Mouse (Mus musculus) left cerebral cortex, postnatal 4 days (tissue): Measurements from ENCODE around the gene Mrpl43. TPM values are rescaled to one million over a fixed set of nuclear protein-coding genes. Genes with fewer than 3 reads are reported as not detected.
"Not testable (repeated sequence)": the region's sequence is repeated elsewhere in the genome, so short reads cannot be mapped to it uniquely, and the experiment has no call there.

Source experiments
- DNase-seq: peaks from one replicate; pipeline ENCODE4 v3.0.0-alpha.2; 2022
- intact Hi-C: fragments of 180-260 bp; cut with DNase I; formaldehyde crosslinking; loops from one replicate; pipeline ENCODE4 v1.15.1; 2025
- total RNA-seq, 2 experiments: library from RNA; stranded (reverse); gene quantifications; 2 replicates each; pipeline ENCODE4 v1.2.3; 2021

The Mrpl43 gene
- 10 to 100 TPM; 41.3 to 41.6 TPM for total RNA-seq

DNA sequence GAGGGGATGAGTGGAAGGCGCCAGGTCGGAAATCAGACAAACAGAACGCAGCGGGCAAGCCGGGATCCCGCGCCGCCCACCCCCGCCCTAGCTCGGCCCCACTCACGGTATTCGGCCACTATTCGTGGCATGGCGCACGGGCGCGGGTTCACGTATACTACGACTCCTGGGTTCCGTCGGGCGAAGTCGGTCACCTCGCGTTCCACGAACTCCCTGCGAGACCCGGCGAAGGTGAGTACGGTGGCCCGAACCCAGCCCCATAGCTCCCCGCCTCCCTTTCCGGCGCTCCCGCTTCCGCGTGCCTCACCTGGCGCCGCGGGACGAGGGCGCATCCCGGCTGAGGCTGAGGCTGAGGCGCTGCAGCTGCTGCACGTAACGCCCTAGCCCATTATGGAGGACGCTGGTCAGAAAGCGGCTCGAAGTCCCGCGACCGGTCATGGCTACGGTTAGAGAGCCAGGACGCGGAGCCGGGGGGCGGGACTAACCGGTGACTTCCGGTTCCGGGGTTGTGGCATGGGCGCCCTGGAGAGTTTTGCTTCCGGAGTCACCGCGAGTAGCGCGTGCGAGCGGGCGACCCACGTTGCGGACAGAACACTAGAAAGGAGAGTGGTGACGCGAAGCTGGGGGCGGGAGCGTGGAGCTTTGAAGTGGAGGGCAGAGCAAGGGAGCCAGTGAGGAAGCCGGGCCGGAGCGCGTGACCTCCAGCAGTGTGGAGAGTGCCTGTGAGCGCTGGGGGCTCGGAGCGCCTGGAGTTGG is at the start of gene Mrpl43:
Gene Mrpl43, minus strand, starts transcription at position 486 of the 756 bp plus-strand sequence.
- peak; percentile 96 for DNase-seq
- intact Hi-C loops: no loop called here

DNA sequence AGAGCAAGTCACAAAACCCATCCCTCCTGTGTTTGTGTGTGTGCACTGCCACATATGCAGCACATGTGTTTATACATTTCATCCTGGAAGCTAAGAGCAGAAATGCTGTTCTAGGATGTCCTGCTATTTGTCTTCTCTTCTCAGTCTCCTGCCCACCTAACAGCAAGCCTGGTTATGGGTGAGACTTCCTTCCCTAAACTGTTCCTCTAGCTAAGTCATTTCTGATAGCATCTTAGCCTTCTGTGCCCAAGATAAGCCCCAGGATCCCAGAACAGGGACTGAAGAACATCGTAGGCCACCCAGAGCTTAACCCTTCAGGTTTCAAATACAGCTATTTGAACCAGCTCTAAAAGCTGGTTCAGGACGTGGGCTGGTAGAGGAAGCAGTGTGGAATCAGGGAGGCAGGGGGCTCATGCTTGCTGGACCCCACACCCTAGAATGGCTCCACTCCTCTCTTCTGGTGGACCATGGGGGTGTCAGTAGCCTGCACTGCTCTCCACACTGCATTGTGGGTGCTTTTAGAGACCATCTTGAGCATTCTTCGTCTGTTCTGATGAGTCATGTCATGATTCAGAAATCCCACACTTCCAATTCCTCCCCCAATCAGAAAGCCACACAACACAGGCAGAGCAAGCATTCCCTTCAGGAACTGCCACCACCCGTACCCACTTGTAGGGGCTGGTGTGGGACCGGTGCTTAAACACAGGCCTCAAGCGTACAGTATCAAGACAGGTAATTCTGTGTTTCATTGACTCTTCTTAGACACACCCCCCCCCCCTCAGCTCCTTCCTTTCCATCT is 48.8 kb upstream of the Mrpl43 start:
- no peak for DNase-seq
- intact Hi-C loops: no loop called here

DNA sequence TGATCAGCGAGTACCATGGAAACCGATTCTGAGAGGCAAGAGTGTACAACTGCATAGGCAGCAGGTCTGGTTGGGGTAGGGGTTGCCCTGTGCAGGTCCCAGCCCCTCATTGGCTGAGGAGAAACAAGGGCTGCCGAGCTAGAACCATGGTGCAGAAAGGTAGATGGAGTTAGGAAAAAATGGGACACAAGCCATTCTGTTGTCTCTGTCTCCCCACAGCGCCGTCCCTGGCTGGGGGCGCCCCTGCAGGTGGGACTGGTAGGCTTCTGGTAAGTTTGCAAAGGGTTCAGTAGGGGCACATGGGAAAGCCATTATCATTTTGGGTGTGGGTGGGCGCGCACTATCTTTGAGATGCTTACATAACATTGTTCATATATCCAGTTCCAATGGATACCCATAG is 47.2 kb upstream of the Mrpl43 start:
- no peak for DNase-seq
- intact Hi-C loops: no loop called here

DNA sequence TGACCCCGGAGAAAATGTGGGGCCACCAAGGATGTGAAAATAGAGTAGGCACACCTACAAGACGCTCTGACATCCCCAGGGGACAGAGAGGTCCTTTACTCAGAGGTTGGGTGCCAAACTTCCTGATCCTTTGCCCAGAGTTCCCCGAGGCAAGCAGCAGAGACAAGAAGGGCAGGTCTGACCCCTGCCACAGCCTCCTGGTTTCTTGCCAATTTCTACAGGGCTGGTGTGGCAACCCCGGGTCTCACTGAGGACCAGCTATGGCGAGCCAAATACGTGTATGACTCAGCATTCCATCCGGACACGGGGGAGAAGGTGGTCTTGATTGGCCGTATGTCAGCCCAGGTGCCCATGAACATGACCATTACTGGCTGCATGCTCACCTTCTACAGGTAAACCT is 43.3 kb upstream of the Mrpl43 start:
- intact Hi-C loops: no loop called here
- DNase-seq: no peak

DNA sequence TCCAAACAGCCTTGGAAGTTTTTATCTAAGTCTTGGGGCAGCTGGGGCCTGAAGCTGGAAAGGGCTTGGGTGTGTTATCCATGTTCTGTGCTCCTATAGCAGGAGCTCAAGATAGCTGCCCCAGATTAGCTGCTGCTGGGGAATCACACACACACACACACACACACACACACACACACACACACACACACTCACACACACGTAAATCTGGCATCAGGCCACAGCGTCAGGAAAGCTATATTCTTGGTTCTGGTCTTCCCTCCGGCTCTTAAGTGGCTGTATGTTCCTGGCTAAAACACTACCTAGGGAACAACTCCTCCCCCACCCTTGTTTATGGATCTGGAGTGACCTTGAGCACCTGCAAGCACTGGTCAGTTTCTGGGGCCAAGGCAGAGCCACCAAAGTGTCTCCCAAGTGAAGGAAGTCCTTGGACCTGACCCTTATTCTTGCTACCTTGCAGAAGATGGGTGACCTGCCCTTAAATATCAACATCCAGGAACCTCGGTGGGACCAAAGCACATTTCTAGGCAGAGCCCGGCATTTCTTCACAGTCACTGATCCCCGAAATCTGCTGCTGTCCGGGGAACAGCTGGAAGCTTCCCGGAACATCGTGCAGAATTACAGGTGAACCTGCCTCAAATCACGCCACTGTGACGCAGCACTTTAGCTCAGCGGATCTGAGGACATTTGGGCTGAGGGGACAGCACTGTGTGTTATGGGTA is 42.6 kb upstream of the Mrpl43 start:
- DNase-seq: no peak
- intact Hi-C loops: no loop called here

DNA sequence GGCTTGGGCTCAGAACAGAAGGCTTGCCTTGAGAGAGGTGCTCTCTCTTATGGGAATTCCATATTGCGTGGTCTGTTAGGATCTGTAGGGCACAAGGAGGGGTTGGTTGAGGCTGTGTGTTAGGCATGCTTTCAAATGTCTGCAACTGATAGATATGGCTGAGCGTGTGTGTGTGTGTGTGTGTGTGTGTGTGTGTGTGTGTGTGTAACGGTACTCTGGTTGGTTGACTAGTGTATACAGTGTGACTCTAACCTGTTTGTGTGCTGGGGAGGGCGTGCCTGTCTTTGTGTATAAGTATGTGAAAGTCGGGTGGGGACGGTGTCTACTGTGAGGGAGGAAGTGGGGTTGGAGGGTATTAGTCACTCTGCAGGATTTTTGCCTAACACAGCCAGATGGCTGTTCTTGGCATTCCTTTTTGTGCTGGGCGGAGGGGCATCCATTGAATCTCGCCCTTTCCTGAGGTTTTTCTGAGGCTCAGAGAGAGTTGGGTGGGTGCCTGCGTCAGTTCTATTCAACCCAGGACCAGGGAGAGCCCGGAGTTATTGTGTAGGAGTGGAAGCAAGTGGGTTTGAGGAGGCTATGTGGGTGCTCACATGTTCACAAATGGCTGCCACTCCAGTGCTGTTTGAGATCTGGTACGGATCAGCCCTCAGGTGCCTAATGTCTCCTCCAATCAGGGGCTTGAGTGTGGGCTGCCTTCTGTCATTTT is 41.8 kb upstream of the Mrpl43 start:
- peak; percentile 48 for DNase-seq
- intact Hi-C loops: no loop called here

DNA sequence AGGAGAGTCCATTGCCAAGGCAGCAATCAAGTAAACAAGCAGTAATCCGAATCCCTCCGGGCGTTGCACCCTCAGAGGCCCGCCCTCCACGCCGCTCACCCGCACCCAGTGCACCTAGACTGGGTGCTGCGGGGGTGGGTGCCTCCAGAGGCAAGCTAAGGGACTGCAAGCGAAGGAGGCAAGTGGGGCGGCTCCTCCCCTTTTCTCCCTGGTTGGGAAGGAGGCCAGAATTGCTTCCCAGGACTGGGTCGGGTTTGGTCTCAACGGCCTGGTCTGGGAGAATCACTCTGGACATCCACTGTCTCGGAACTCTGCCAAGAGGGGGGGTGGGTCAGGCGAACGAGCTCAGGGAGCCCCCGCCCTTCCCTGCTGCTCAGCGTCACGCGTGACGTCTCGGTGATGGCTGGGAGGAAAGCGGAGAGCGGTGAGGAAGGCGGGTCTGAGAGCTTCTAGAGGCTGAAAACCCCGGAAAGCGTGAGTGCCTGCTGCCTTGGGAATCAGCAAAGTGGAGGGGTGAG is 41.2 kb upstream of the Mrpl43 start, which contains the start of gene Sfxn3:
Gene Sfxn3, plus strand, starts transcription at position 87 of the 518 bp plus-strand sequence.
- intact Hi-C loops: no loop called here
- peak; percentile 95 for DNase-seq

DNA sequence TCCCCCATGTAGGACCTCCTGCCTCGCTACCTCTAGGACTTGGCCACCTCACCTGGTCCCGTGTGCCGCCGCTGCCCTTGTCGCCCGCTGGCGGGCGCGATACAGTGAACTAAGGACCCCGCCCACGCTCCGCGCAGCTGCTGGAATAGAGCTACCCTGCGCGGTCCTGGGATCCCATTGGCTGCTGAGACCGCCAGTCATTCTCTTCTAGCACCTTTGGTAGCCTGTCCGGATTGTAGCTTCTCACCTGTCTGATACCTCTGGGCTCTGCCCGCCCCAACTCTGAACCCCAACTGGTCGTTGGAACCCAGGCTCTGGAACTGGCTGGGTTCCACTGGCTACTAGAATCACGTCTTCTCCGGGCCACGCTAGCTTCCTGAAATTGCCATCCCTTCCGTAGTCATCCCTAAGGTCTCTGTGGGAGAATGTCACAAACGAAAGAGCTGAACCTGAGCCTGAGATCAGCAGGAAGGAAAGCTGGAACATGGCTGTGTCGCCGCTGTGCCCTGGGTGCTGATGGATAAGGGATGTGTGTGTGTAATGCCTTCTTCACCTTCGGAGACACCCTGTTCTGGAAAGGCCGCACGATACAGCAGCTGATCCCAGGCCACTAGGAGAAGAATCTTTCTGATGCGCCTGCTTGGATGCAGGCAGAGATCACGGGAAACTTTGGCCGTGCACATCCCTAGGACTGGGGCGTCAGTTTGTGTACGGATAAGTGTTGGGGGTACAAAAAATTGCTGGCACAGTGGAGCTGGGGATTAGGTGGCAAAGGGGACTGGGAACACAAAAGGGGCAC is 40.5 kb upstream of the Mrpl43 start:
- intact Hi-C loops: no loop called here
- DNase-seq: peak; percentile 87

DNA sequence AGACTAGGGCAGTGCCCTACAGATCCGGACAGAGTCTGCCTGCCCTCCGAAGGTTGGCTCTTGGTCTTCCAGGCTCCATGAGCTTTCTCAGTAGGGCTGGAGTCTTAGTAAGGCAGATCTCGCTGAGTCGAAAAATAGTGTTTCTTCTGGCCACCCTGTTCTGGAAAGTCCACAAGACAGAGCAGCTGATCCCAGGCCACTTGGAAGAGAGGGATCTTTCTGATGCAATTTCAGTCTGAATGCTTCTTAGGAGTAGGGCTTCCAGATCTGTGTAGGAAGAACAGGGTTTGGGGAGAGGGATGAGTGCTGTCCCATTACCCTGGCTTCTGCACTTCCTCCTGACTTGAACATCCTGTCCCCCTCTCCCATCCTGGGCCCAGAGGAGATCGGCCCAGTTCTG is 39.4 kb upstream of the Mrpl43 start, which contains the start of gene Pdzd7:
Gene Pdzd7, minus strand, starts transcription at position 67 of the 400 bp plus-strand sequence.
- no peak for DNase-seq
- intact Hi-C loops: no loop called here

DNA sequence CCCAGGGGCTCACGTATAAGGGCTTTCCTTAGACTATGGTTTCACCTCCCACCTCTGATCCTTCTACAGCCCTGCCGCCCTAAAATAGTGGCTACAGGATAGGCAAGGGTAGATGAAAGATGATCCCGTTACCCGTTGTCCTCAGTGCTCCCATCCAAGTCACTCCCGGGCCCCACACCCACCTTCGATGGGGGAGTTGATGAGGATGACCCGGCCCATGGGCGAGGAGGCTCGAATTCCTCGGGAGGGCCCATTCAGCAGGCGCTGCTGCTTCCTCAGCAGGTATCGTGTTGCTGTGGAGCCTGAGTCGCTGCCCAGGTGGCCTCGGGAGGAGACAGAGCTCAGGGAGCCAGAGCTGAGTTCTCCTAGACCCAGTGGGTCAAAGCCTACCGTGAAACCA is 39.0 kb upstream of the Mrpl43 start:
- DNase-seq: no peak

DNA sequence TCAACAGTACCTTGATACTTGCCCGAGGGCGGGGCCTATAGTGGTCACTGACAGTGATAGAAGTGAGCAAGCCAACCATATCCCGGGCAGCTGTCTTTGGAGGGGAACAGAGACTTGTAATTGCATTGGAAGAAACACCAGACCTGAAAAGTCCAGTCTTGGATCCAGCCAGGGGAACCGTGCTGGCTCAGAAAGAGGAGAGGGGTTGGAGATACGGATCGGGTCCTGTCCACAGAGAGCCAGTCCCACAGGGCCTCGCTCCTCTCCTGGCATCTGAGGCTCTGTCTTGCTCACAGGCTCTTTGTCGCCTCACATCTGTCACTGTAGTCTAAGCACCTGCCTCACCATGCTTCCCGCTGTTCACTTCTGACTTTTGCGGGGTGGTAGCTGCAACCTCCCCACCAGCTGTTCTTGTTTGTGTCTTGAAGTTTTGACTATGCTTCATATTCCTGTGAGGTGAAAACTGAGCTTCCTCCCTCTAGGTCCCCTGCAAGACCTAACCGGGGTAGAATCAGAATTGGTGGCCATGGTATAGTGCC is 38.2 kb upstream of the Mrpl43 start:
- no peak for DNase-seq
- intact Hi-C loops: no loop called here

More for the DNA sequence above, 39.0 kb upstream of the Mrpl43 start:
- intact Hi-C loops: no loop called here

DNA sequence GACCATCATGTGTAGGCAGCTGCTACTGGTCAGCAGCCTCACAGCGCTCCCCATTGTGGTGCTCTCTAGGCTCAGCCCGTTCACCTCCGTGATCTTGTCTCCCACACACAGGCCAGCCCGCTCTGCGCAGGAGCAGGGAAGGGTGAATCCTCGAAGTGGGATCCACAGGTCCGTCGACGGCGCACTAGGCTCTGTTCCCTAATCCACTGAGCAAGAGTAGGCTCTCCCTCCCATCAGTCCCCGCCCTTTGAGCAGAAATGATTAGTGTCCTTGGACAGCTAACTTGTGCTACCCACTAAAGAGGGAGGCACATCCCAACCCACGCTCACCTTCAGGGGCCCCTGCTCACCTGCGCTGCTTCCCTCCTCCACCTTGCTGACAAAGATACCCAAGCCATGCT is 34.0 kb upstream of the Mrpl43 start:
- intact Hi-C loops: no loop called here
- DNase-seq: no peak

DNA sequence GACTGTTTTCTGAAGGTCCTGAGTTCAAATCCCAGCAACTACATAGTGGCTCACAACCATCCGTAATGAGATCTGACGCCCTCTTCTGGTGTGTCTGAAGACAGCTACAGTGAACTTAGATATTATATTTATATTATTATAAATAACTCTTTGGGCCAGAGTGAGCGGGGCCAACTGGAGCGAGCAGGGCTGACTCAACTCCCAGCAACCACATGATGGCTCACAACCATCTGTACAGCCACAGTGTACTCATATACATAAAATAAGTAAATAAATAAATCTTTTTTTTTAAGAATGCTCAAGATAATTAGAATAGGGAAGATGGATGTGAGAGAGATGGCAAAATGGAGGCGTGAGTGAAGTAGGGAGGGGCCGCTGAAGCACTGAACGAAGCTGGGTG is 32.0 kb upstream of the Mrpl43 start:
- intact Hi-C loops, DNase-seq: not testable (repeated sequence)

DNA sequence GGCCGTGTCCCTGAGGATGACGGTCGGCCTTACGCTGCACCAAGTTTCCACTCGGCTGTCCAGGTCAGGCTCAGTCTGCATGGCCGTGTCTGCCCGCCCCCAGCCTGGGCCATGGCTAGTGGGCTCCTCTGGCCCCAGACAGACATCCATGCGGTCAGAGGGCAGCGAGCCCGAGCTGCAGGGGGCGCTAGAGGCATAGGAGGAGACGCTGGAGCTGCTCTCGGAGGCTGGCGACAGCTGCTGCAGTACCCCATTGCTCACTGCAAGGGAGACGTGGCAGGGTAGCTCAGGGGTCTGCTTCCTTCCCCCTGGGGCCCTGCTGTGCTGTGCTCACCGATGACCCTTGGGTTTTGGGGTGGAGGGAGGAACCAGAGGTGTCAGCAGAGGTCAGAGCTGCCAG is 30.6 kb upstream of the Mrpl43 start:
- DNase-seq: peak; percentile 64
- intact Hi-C loops: no loop called here

DNA sequence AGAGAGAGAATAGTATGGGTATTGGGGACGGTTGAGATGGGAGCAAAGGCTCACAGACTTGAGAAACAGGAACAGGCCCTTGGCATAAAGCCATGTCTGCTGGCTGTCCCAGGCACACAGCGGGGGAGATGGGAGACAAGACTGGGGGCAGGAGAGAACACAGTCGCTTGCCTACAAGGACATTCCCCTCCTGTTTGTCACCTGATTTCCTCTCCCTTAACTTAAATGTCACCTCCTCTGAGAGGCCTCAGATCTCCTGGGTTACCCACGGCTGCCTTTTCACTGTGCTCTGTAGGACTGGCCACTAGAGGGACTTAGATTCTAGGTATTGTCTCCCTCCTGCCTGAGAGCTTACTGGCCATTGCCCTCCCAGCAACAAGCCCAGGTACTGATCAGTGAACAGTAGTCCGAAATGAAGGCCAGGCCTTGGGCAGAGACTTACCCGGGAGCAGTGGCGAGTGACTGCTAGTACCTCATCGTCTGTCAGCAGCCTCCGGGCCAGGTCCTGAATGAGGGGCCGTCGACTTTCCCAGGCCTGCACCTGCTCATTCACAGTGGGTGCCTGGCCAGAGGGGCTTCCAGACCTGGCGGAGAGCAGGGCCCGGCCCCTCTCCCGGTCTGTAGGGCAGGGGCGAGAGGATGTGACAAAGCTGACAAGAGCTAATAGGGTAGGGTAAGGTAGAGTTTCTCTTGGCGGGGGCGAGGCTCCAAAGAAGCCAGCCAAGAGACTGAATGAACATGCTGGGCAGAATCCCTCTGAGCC is 26.5 kb upstream of the Mrpl43 start:
- intact Hi-C loops: no loop called here
- DNase-seq: peak; percentile 51

DNA sequence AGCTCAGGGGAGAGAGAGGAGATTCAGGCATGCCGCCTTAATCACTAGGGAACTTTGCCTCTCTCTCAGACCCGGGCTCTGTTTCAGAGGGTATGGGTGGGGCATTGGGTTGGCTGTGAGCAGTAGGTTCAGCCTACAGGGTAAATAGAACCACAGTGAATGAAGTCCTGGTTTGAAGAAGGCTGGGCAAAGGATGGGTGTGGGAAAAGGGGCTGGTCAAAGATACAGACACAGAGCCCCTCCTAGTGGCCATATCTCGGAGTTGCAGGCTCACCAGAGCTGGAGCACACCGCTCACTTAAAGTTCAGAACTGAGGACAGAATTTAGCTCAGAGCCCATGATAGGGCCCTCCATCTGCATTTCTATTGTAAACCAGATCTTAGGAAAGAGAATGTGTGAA is 25.5 kb upstream of the Mrpl43 start:
- peak; percentile 81 for DNase-seq
- intact Hi-C loops: loop anchor here (1.0 kb wide), 1 partner anchor 14 kb away; no protein-coding TSS in a partner anchor

DNA sequence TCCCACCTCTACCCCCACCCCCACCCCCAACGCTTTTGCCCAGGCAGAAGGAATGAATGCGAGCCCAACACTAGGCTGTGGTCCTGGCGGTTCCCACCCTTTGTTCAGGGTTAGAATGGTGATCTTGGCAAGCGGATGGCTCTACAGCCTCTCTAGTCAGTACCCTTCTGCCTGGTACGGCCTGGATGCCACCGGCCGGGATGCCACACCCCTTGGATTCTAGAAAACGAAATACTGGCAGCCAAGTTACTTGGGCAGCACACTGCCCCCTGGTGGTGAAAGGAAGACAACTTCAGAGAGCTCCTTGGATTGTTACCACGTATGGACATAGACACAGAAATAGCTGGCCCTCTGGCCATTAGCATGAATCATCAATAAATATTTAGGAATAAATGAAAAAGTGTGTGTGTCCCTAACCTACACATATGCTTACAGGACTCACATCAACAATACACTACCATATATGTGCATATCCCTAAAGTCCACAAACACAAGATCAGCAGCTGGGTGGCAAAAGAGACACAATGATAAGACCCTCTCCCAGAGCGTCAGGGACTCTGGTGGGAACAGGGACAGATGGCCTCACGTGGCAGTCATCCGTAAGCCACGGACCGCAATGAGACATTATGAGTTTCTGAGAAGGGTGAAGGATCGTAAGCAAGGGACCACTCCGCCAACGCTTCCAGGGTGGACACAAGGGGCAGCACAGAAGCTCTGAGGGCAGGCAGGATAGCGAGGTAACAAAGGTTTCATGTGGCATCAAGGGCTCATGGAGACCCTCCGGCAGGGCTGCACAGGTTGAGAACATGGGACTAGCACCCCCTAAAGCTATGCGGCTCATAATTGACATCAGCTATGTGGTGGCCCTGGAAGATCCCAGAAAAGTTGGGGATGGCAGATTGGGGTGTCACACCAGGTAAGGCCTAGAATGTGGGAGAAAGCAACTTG is 24.8 kb upstream of the Mrpl43 start:
- intact Hi-C loops: loop anchor here (1.0 kb wide), 1 partner anchor 14 kb away; no protein-coding TSS in a partner anchor
- peak; percentile 85 for DNase-seq
